Mouse (Mus musculus): ENCODE measurements around the gene Dtd2.

- TF ChIP-seq CTCF (IDR thresholded peaks at IDR 0.05; ENCODE audit: low read depth) (0 out of 2 replicates have a peak, but pooled peaks have one; percentile 2), EP300 (IDR thresholded peaks at IDR 0.05; ENCODE audit: low read depth) (no peak)
These were observed at the start of gene Dtd2 for GRCm38 (mm10) chr12:52005877-52006632.
